Mouse (Mus musculus): ENCODE data around the gene Odf2. TPM values are rescaled to one million over a fixed set of nuclear protein-coding genes. Genes with fewer than 3 reads are reported as not detected.
"Not testable (repeated sequence)": the region's sequence is repeated elsewhere in the genome, so short reads cannot be mapped to it uniquely, and the experiment has no call there.

Odf2 gene
- total and polyA plus RNA-seq, 3 experiments: 29.6 to 35.7 (median 32.8) TPM

DNA sequence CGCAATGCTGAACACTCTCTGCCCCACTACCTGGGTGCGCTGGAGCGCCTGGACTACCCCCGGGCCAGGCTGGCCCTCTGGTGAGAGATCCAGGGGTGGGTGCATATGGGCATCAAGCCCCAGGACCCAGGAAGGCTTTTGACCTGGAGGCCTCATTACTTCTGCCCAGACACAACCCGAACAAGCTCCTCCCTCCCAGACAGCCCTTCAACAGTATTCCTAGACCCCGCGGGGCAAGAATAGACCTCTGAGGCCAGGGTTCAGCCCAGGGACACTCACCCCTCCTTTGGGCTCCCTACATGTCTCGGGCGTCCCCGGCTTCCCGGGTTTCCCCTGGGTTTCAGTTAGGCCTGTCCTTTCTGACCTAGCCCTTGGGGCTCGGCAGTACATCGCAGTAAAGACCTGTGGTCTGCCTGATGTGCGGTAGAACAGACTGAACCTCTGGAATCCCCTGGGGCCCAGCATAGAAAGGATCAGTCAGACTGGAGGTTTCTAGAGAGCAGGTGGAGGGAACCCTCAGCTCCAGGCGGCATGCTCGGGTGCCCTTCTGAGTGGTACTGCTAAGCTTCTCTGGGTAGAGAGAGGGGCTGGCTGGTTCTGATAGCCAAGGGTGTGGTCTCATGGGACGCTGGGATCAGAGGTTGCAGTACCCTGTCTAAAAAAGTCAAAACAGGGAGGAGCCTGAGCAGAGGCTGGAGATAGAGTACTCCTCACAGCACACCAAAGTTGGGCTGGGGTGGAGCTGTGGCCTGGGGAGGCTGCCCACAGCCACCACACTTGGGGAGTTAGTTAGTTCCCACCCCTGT is 19.2 kb upstream of the Odf2 start:
- no peak for DNase-seq

DNA sequence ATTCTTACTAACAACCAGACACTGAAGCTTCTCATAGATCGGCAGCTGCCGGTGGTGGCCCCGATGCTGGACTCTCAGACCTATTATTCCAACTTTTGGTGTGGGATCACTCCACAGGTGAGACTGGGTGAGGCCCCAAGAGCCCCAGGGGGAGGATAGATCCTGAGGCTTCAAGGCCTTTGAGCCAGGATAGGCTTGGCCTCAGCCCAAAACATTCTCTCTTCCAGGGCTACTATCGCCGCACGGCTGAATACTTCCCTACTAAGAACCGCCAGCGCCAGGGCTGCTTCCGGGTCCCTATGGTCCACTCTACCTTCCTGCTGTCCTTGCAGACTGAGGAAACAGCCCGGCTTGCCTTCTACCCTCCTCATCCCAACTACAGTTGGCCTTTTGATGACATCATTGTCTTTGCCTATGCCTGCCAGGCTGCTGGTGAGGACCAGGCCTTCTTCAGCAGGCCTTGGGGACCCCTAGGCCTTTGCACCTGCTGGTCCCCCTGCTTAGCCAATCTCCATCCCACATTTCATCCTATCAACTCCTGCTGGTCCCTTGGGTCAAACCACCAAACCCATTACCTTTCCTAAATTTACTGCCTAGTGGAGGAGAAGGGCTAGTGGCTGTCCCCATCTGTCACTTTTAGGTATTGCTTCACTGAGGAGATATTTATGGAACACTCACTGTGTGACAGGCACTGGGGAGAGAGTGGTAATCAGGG is 16.3 kb upstream of the Odf2 start:
- DNase-seq: peak; percentile 32

DNA sequence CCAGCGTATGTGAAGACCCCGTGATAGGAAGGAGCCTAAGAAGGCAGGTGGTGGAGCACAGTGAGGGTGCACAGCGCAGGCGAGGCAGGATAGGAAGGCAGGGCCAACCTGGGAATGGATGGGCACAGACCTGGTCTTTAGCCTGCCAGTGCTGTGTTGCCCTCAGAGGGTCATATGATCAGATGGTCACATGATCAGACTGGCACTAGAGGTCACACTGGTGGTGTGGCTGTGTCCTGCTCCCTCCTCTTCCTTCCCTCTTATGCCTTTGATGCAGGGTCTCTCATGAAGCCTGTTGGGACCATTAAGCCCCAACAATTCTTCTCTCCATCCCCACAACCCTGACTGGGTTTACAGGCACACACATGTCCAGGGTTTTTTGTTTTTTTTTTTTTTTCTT is 15.2 kb upstream of the Odf2 start:
- no peak for DNase-seq

DNA sequence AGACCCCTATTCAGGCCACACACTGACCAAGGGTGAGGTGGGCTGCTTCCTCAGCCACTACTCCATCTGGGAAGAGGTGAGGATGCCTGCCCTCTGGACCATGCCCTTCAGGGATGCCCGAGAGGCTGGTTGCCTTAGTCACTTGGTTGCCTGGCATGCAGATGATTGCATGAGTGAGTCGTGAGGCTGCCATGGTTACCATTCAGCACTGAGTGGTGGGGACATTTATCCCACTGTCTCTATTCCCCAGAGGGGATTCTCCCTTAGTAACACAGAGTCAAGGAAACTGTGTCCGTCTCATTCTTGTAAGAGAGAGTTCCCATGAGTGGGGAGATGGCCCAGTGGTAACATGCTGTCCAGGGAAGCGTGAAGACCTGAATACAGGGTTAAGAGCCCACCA is 11.0 kb upstream of the Odf2 start:
- DNase-seq: no peak

DNA sequence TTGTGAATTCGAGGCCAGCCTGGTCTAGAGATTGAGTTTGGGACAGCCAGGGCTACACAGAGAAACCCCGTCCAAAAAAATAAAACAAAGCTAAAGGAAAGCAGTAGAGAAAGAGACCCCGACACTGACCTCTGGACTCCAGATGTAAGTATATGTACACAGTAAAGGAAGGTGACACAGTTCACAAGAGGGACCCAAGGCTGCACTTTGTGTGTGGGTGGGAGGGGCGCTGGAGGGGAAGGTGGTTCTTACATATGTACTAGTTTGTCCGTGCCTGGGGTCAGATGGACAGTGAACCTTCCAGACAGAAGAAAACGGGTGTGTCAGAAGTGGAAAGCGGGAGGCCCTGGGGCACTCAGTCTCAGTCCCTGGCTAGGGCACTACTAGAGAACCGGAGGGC is 9.8 kb upstream of the Odf2 start:
- peak; percentile 29 for DNase-seq

DNA sequence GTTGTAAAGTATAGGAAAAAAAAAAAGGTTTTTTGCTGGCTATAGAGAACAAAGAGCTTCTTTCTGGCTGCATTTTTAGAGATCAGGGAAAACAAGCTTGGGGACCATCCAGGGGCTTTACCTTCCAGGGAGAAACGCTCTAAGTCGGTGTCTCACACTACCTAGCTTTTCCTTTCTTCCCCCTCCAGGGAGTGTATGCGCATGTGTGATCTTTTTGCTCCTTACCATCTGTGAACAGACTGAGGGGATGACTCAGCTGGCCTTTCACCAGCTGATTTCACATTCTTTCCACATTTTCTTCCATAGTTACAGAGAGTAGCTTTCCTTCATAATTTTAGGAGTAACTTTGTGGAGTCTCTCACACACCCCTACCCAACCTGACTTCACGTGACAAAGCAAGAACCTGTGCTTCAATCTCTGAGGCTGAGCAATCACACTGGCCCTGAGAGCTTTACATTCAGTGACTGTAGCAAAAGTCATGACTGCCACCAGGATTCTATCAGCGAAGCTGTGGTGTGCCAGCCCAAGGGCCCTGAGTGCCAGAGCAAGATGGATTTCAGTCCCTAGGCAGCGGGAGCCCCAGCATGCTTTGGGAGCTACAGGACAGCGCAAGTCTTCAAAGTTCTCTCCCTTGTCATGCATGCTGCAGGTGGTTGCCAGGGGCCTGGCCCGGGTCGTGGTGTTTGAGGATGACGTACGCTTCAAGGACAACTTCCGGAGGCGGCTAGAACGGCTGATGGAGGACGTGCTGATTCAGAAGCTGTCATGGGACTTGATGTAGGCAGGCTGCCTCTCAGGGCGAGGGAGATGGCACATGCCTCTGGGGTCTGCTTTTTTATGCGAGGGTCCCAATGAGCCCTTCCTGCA is 8.8 kb upstream of the Odf2 start:
- DNase-seq: peak; percentile 90

DNA sequence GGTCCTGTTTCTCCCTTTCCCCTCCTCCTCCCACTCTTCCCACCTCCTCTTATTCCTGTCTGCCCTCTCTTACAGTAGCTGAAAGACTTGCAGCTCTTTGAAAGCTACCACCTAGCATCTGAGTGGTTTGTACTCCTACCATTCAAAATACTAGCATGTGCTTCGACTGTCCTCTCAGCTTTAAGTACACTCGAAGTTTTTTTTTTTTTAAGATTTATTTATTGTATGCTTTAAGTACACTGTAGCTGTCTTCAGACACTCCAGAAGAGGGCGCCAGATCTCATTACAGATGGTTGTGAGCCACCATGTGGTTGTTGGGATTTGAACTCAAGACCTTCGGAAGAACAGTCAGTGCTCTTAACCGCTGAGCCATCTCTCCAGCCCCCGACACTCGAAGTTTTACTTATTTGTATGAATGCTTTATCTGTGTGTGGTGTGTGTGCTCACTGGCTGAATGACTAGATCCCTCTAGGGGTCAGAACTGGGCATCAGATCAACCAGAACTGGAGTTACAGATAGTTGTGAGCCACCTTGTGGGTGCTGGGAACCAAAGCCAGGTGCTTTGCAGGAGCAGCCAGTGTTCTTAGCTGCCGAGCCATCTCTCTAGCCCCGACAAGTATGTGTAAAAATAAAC is 2.2 kb upstream of the Odf2 start:
- DNase-seq: not testable (repeated sequence)

DNA sequence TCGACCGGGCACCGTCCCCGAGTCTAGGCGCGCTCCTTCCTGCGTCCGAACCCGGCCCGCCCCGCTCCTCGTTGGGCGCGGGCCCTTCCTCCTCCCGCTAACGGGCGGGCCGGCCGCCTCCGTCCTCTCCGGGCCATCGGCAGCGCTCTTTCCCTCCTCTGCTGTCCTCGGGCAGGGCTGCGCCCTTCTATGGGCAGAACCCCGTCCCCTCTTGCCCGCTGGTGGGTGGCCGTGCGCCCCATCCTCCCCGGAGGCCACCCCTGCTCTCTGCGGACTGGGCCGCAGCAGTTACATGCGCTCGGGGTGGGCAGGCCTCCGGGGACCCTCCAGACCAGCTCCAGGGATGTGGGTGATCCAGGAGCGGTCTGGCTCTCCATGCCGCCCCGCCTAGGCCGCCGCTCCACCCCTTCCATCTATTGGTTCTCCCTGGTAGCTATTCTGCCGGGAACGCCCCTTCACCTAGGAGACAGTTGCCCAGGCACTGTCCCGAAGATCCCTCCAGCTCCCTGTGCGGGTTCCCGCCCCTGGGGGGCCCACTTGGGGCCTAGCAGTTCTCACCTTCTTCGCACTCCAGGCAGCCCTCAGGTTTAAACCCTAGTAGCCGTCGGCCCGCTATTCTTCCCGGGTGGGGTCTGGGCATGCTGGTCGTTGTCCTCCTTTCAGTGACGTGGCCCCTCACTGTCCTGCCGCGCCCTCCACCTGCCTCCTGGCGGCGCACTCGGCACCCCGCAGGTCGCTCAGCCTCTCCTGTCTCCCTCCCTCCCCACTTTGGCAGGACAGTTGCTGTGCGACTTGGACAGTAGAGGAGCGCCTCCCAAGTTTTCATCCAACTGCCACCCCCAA is 1.2 kb downstream of the Odf2 start:
- peak; percentile 93 for DNase-seq

DNA sequence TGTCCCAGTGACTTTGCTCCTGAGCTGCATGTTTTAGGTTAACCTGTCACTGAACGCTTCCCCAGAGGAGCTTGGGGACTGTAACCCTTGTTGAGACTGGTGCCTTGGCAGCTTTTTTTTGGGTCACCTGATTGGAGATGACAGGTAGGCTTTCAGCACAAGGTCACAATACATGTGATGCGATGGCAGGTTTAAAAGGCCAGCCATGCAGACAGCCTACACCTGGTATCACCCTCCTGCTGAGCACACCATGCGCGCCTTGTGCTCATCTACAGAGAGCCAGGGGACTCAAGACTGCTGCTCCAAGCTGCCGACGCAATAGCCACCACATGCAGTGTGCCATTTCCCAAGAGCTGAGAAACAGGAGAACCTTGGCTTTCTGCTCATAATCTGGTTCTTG is 2.8 kb downstream of the Odf2 start:
- DNase-seq: no peak

DNA sequence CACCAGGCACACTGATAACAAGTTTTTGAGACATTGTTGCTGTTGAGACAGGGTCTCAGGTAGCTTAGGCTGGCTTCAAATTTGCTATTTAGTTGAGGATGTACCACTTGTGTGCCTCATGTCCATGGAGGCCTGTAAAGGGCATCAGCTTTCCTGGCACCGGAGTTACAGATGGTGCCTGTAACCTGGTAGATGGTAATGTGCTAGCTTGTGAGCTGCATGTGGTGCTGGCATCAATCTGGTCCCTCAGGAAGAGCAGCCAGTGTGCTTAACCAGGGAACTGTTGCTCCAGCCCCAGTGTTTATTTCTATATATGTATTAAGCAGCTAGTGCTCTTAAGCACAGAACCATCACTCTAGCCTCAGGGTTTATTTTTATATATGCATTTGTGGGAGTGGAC is 7.0 kb downstream of the Odf2 start:
- no peak for DNase-seq

DNA sequence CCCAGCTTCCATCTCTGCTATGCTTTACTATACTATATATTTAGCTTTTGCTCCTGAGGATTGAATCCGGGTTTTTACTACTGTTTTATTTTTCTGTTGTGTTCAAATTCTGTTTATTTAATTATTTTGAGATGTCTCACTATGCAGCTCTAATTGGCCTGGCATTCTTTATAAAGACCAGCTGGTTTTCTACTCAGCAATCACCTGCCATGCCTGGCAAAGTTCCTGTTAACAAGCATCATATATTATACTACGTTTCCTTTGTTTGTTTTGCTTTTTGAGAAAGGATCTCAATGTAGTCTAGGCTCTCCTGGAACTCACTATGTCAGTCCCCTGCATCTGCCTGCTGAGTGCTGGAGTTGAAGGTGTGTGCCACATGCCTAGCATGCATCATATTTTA is 8.3 kb downstream of the Odf2 start:
- DNase-seq: no peak

DNA sequence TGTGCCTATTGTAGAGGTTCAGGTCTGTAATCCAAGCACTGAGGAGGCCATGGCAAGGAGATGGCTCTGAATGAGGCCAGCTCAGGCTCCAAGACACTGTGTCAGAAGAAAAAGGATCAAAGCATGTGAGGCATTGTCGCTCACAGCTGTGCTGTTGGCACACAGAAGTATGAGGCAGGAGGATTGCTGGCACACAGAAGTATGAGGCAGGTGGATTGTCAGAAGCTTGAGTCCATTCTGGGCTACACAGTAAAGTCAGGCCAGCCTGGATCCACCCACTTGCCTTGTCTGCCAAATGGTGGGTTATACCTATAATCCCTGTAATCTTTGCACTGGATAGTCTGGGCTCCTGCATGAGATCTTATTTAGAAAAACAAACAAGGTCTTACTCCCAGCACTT is 9.1 kb downstream of the Odf2 start:
- DNase-seq: no peak

DNA sequence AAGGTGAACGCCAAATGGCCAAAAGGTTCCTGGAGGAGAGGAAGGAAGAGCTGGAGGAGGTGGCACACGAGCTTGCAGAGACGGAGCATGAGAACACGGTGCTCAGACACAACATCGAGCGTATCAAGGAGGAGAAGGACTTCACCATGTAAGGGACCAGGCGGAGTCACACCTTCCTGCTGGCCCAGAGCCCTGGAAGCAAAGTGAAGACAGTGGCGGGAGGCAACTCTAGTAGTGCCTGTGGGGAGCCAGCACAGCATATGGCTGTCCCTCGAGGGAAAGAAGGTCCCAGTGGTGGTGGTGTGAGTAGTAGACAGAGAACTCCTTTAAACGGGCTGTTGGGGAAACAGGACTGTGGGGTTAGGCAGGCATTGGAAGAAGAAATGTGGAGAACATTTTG is 13.2 kb downstream of the Odf2 start:
- no peak for DNase-seq

DNA sequence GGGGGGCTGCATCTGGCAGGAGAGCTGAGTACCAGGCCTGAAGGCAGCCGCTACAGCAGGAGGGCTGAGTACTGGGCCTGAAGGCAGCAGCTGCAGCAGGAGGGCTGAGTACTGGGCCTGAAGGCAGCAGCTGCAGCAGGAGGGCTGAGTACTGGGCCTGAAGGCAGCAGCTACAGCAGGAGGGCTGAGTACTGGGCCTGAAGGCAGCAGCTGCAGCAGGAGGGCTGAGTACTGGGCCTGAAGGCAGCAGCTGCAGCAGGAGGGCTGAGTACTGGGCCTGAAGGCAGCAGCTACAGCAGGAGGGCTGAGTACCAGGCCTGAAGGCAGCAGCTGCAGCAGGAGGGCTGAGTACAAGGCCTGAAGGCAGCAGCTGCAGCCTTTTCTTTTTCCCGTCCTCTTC is 19.1 kb downstream of the Odf2 start:
- DNase-seq: not testable (repeated sequence)

DNA sequence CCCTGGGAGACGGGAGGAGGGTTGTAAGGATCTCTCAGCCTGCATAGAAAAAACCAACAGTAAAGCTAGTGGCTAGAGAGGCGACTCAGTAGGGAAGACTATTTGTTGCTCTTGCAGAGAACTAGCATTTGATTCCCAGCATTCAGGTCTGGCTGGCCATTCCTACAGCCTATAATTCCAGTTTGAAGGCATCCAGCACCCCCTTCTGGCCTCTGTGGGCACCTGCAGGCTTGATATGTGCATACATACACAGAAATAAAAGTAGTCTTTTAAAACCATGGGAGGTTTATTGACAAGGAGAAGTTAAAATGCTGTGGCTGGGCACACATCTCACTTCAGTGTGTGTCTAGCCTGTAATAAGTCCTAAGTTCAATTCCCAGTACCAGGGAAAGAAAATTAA is 21.0 kb downstream of the Odf2 start:
- DNase-seq: no peak

DNA sequence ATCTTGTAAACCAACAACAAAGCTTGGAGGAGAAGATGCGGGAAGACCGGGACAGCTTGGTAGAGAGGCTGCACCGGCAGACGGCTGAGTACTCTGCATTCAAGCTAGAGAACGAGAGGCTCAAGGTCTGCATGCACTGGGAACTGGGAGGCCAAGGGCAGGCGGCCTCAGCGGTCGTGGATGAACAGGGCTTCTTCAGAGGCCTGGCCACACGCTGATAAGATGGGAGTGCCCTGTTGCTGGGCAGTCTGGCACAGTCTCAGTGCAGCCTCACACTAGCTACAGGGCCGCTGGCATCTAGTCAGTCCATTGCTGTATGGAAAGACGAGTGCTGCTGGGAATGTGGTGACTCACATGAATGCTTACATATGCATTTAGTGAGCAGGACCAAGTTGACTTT is 28.6 kb downstream of the Odf2 start:
- peak; percentile 76 for DNase-seq

DNA sequence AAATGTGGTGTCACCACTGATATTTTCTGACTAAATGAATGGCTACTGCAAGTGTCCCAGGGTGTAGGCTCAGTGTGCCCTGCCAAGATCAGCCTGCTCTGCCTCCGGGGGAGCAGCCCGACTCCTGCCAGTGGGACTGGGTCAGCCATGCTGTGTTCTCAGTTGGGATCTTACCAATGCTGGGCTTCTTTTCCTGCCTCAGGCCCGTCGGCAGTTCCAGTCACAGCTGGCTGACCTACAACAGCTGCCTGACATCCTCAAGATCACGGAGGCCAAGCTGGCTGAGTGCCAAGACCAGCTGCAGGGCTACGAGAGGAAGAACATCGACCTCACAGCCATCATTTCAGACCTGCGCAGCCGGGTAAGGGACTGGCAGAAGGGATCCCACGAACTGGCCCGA is 33.0 kb downstream of the Odf2 start:
- peak; percentile 45 for DNase-seq

DNA sequence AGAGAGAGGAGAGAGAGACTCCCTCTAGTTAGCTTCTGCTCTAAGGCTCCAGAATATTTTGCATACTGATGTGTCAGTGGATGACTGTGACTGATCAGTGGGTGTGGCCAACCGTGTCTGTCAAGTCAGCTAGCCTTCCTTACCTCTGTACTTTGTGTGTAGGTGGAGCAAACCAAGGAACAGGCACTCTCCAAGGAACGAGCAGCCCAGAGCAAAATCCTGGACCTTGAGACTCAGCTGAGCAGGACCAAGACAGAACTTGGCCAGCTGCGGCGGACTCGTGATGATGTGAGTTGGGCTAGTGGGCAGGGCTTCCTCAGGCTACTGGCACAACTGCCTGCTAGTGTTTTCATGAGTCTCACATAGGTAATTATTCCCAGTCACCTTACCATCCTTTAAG is 37.5 kb downstream of the Odf2 start:
- no peak for DNase-seq

DNA sequence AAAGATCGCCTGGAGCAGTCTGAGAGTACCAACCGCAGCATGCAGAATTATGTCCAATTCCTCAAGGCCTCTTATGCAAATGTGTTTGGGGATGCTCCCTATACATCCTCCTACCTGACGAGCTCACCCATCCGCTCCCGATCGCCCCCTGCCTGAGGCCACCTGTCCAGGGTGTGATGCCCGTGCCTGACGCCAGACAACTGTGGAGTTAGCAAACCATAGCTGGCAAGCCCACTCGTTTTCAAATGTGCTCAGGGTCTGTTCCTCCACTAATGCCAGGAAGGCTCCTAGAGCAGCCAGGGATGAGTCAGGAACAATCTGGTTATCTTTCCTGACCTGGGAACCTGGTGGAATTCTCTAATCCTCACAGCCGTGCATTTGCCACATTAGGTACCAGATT is 41.5 kb downstream of the Odf2 start:
- DNase-seq: no peak

DNA sequence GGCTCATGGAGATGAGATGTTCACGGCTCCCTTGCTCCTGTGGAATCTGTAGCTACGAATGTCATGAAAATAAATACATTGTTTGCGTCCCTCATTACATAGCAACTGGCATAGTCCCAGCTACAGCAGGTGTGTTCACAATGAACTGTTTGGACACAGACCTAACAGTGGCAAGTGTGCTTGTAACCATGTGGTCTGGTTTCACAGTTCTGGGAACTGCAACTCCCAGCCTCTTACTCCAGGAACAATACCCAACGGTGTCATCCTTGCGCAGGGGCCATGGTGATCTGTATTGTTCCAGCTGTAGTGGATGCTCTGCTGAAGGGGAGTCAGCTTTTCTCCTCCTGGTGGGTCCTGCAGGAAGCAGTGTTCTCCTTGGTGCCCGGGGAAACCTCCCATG is 42.2 kb downstream of the Odf2 start:
- DNase-seq: no peak

DNA sequence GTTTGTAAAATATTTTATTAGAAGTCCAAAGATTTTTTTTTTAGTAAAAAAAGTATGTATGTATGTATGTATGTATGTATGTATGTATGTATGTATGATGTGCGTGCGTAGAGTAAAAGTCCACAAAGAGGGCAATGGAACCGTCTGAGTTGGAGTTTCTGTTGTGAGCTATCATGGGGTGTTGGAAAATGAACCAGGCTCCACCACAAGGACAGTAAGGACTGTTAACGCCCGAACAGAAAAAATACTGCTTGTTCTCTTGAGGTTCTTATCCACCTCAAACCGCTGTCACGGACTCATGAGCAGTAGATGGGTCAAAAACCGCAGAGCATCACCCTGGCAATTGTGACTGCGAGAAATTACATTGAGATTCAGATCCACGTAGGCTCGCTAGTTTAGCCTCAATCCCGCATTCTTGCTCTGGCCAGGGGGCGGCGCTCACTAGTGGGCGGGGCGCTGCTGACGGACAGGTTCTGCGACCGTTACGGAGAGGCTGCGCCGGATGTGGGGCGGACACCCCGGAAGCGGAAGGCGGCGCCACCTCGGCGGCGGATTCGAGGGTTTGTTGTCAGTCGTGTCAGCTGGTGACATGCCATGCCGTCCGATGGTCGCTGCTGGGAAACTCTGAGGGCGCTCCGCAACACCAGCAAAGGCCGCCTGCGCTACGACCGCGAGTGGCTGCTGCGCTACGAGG is 46.0 kb downstream of the Odf2 start, which contains the start of gene Gle1:
Gene Gle1 (plus strand): TSS at position 521 of the 694 bp plus-strand sequence.
- DNase-seq: peak; percentile 98
